Mouse (Mus musculus): ENCODE results near the gene Dicer1. TPM values are rescaled to one million over a fixed set of nuclear protein-coding genes. Genes with fewer than 3 reads are reported as not detected.

The Dicer1 gene
- polyA plus RNA-seq, 1 experiment from 2014 or later: 26.0 TPM

DNA sequence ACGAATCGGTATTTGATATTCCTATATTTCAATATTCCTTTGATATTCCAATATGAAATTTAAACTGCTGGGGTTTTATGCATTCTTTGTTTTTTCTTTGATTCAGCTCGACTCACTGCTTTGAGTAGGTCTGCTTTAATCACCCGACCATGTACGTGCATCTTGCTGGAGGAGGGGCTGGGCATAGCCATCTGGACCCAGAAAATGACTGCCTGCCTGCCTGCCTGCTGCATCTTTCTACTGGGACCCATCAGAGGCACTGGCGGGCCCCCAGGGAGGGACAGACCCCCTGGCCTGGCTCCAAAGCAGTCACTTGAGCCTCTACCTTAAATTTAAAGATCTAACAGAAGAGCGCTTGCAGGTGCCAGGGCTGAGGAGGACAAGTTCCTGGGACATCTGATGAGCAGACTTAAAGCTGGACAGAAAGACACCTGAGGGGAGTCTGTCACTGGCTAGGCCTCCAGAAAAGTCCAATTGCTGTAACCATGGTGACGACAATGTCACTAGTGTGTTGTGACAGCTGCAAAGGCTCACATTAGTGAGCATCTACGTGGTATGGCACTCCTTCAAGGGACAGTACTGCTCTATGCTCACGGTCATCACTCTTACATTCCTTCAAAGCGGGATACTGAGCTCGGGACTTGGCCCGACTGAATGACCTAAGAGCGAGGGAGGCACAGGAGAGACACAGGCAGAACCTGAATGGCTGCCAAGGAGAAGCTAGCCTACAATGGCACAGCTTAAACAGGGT, 101.1 kb downstream of the Dicer1 start:
- Histone ChIP-seq H3K9ac (no peak overlapping the region), H3K4me2 (no peak overlapping the region), H3K9me3 (0 out of 2 replicates have a peak, but pooled peaks cover 2% of the 10 kb centered on the region), H3K36me3 (no peaks in the 10 kb centered on the region), H3K27ac (replicated peaks) (no peak overlapping the region), H3K27me3 (replicated peaks) (peaks cover 40% of the 10 kb centered on the region), H3K4me3 (no peak overlapping the region), H3K4me1 (peaks cover 12% of the 10 kb centered on the region)
- 62% methylated on average over 14 of the region's 14 CpGs for WGBS
- no peak for ATAC-seq (ENCODE audit: extremely low read depth, insufficient number of reproducible peaks, low FRiP score, low TSS enrichment)

DNA sequence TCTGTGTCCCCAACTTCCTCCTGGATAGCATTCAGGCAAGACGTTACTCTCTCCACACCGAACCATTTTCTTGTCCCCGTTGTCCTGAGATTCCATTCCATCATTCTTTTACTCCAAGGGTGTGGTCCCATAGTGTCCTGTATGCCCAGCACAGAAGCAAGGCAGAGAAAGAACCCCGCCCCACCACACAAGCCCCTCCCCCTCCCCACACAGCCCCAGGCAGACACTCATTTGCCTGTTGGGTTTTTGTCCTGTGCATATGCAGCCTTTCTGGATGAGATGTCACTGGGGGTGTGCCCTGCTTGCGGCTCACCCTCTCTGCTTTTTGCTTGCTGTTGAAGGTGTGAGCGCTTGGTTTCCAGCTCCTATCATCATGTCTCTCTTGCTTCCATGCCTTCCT, 103.4 kb downstream of the Dicer1 start:
- 81% methylated on average over 6 of the region's 6 CpGs for WGBS
- ATAC-seq (ENCODE audit: extremely low read depth, insufficient number of reproducible peaks, low FRiP score, low TSS enrichment): no peak
- H3K27ac ChIP-seq (replicated peaks): no peak overlapping the region
- H3K27me3 ChIP-seq (replicated peaks): peaks cover 56% of the 10 kb centered on the region
- H3K36me3 ChIP-seq: no peaks in the 10 kb centered on the region
- no peaks in the 10 kb centered on the region for H3K9me3 ChIP-seq
- H3K4me1 ChIP-seq: peaks cover 12% of the 10 kb centered on the region
- no peak overlapping the region for H3K9ac ChIP-seq
- H3K4me3 ChIP-seq: no peak overlapping the region
- no peak overlapping the region for H3K4me2 ChIP-seq

DNA sequence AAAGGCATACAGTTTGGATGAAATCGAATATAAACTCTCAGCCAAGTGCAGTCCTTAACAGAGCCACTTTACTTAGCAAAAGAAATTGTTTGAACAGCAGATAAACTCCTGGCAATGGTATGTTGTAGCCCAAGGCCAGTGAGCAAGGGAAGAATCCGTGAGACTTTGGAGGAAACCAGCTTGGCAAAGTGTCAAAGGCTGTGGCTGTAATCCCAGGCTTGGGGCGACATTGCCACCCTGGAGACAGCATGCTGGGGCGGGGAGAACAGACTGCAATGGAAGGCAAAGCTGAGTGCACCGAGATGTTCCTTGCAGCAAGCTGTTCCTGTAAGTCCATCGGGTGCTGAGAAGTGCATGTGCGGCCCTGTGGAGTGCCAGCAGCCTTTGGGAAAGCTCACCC, 109.4 kb downstream of the Dicer1 start:
- WGBS: 51% methylated on average over 7 of the region's 7 CpGs
- ATAC-seq (ENCODE audit: extremely low read depth, insufficient number of reproducible peaks, low FRiP score, low TSS enrichment): no peak

DNA sequence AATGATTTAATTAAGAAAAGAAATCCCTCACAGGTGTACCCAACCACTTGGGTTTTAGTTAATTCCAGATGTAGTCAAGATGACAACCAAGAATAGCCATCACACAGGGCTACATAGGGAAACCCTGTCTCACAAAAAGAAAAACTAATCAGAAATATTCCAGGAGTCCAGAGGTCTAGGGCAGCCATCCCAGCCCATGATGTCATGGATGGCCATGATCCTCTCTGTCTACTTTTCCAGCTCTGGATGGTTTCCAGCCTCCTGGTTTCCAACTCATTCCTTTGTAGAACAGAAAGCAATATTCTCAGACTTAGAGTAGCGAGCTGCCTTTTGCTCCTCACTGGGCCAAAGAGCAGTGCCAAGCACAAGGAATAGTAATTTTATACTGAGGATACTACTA, 110.8 kb downstream of the Dicer1 start:
- Histone ChIP-seq H3K27me3 (replicated peaks) (peaks cover 64% of the 10 kb centered on the region), H3K9me3 (no peaks in the 10 kb centered on the region)
- no peak for ATAC-seq (ENCODE audit: extremely low read depth, insufficient number of reproducible peaks, low FRiP score, low TSS enrichment)

More for the DNA sequence above, 109.4 kb downstream of the Dicer1 start:
- Histone ChIP-seq H3K4me2 (no peak overlapping the region), H3K4me1 (peaks cover 18% of the 10 kb centered on the region), H3K4me3 (no peak overlapping the region), H3K9ac (no peak overlapping the region), H3K27me3 (replicated peaks) (peaks cover 62% of the 10 kb centered on the region), H3K9me3 (no peaks in the 10 kb centered on the region), H3K36me3 (no peaks in the 10 kb centered on the region), H3K27ac (replicated peaks) (no peak overlapping the region)

DNA sequence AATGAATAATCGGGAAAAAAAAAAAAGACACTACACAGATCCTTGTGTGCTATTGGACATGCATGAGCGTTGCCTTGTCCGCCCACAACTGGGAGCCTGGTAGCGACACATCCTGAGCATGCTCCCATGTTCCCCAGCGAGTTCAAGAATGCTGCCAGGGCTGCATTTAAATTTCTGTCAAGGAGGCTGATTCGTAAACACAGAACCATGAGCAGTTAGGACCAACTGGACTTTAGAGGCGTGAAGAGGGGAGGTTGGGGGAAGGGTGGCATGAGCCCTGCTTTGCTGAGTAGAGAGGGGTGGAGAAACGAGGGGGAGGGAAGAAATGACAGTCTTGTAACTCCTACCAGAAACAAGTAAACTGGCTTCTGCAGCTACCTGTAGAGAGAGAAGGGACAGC, 113.6 kb downstream of the Dicer1 start:
- Histone ChIP-seq H3K36me3 (no peaks in the 10 kb centered on the region), H3K4me2 (peak overlapping the region; percentile 58), H3K4me1 (peaks cover 23% of the 10 kb centered on the region), H3K27me3 (replicated peaks) (peaks cover 66% of the 10 kb centered on the region), H3K27ac (replicated peaks) (no peak overlapping the region), H3K9ac (no peak overlapping the region), H3K4me3 (peak overlapping the region; percentile 21; the same call in 1 of the 2 replicates), H3K9me3 (no peaks in the 10 kb centered on the region)
- 28% methylated on average over 8 of the region's 8 CpGs for WGBS
- ATAC-seq (ENCODE audit: extremely low read depth, insufficient number of reproducible peaks, low FRiP score, low TSS enrichment): no peak

More for the DNA sequence above, 110.8 kb downstream of the Dicer1 start:
- H3K36me3 ChIP-seq: no peaks in the 10 kb centered on the region
- H3K9ac ChIP-seq: no peak overlapping the region
- no peak overlapping the region for H3K27ac ChIP-seq (replicated peaks)
- 85% methylated on average over 1 of the region's 1 CpGs for WGBS
- H3K4me2 ChIP-seq: no peak overlapping the region
- H3K4me1 ChIP-seq: peaks cover 23% of the 10 kb centered on the region
- no peak overlapping the region for H3K4me3 ChIP-seq

Other genes with a start within 250 kb of the Dicer1 start
- gene Clmn, start 113.1 kb upstream of the Dicer1 start, polyA plus RNA-seq (2015; fragmentation: Nextera tagmentation; extraction: Ambion mirVana): 0.61 and 0.66 TPM in 2 replicates